Mouse (Mus musculus) forebrain, embryonic 13.5 days (tissue): ENCODE results near the gene Carns1. TPM values are rescaled to one million over a fixed set of nuclear protein-coding genes. Genes with fewer than 3 reads are reported as not detected.

Experiments
- ATAC-seq: fragments of 200-750 bp; cut with Nextera tagmentation; 2 replicates; pipeline ENCODE4 v1.8.0; 2017
- H3K27ac ChIP-seq: fragments of 300-500 bp; sonication (generic); 2 replicates; pipeline ENCODE4 v1.5.1; 2015; ENCODE audit warnings: inconsistent platforms, mild to moderate bottlenecking, moderate library complexity
- H3K27me3 ChIP-seq: fragments of 300-500 bp; sonication (generic); 2 replicates; pipeline ENCODE4 v1.6.1; 2015; ENCODE audit warnings: mild to moderate bottlenecking, inconsistent platforms
- H3K36me3 ChIP-seq: fragments of 300-500 bp; sonication (generic); 2 replicates; pipeline ENCODE4 v1.6.1; 2015; ENCODE audit warnings: mild to moderate bottlenecking, inconsistent platforms; ENCODE audit not compliant: poor library complexity, severe bottlenecking
- H3K4me1 ChIP-seq: fragments of 300-500 bp; sonication (generic); 2 replicates; pipeline ENCODE4 v1.6.1; 2015; ENCODE audit warnings: inconsistent platforms
- H3K4me2 ChIP-seq: fragments of 300-500 bp; sonication (generic); 2 replicates; pipeline ENCODE4 v1.6.1; 2015; ENCODE audit warnings: inconsistent platforms, mild to moderate bottlenecking, moderate library complexity
- H3K4me3 ChIP-seq: fragments of 300-500 bp; sonication (generic); 2 replicates; pipeline ENCODE4 v1.5.1; 2015; ENCODE audit warnings: mild to moderate bottlenecking, inconsistent platforms
- H3K9ac ChIP-seq: fragments of 300-500 bp; sonication (generic); 2 replicates; pipeline ENCODE4 v1.6.1; 2015; ENCODE audit warnings: mild to moderate bottlenecking, inconsistent platforms
- H3K9me3 ChIP-seq: fragments of 300-500 bp; sonication (generic); replicated peaks from 2 replicates; pipeline ENCODE4 v1.6.1; 2016; ENCODE audit warnings: inconsistent platforms
- WGBS: fragments of 180-500 bp; shearing (Covaris S2); methylation state at CpG from one replicate; pipeline ENCODE4 v1.1.7; 2015; 5-methylcytosine and 5-hydroxymethylcytosine counted together
- polyA plus RNA-seq: library from polyadenylated mRNA; unstranded; fragments of >200 nt; fragmentation: Nextera tagmentation; extraction: Ambion mirVana; gene quantifications from 2 replicates; pipeline ENCODE4 v1.2.1, GENCODE M21; 2015

Carns1 gene
- polyA plus RNA-seq, 1 experiment from 2014 or later: 2.4 TPM

DNA sequence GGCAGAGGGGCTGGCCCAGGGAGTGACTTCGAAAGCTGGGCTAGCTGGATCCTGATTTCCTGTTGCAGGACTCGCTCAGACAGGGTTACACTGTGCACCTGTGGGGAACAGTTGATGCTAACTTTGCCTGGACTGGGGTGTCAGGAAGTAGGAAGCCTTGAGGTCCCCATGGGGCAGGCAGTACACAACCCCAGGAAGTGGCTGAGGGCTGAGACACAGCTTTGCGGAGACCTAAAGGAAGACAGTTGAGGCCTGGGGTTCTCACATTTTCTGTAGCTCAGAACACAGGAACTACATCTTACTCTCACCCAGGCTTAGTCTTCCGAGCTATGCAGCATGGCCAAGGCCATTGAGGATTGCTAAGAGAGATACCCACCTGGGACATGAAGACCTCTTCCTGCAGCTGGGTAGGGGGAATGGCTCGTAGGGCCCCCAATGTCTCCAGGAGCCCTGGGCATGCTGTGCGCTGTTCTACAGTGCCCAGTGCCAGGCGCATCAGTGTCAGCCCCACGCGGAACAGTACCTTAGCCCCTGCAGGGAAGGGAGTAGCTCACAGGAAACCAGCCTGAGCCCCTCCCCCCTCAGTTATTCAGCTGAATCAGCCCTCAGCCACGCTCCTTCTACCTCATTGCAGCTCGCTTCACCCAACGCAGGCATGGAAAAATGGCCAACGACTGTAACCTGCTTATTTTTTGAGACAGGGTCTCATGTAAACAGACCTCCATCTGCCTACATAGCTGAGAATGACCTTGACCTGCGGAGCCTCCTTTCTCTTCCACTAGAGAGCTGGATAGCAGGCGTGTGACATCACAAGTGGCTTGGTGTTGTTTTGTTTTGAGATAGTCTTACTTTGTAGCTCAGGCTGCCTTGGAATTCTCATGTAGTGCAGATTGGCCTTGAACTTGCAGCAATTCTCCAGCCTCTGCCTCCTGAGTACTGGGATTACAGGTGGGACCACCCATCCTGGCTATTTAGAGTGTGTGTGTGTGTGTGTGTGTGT lies 10.0 kb upstream of the Carns1 start:
- Histone ChIP-seq H3K4me1 (peaks cover 7% of the 10 kb centered on the region), H3K4me3 (no peak overlapping the region), H3K4me2 (no peak overlapping the region), H3K27ac (no peak overlapping the region), H3K9me3 (no peaks in the 10 kb centered on the region), H3K9ac (0 out of 2 replicates have a peak overlapping the region, but pooled peaks have one; percentile 5), H3K27me3 (no peaks in the 10 kb centered on the region), H3K36me3 (no peaks in the 10 kb centered on the region)
- WGBS: 65% methylated on average over 15 of the region's 15 CpGs
- no peak for ATAC-seq

DNA sequence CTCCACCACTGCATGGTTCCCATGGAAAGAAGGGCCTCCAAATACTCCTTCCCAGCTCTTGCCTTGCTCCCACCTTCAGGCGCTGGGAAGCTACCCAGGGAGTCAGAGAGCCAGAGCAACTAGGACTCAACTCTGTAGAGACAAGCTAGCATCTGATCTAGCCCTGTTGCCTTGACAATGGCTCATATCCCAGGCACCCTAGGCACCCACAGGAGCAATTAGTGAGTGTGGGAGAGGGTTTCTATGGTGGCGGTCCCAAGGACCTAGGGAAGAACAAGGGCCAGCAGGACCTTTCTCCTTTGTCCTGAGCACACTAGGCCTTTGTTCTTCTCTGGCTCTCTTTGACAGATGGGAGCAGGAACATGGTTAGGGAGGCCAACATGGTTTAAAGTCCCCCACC lies 8.4 kb upstream of the Carns1 start:
- H3K9me3 ChIP-seq: no peaks in the 10 kb centered on the region
- H3K9ac ChIP-seq: no peak overlapping the region
- ATAC-seq: no peak
- H3K4me1 ChIP-seq: peaks cover 7% of the 10 kb centered on the region
- H3K27ac ChIP-seq: no peak overlapping the region
- no peak overlapping the region for H3K4me3 ChIP-seq
- 61% methylated on average over 2 of the region's 2 CpGs for WGBS
- H3K4me2 ChIP-seq: no peak overlapping the region
- no peaks in the 10 kb centered on the region for H3K27me3 ChIP-seq
- H3K36me3 ChIP-seq: no peaks in the 10 kb centered on the region

DNA sequence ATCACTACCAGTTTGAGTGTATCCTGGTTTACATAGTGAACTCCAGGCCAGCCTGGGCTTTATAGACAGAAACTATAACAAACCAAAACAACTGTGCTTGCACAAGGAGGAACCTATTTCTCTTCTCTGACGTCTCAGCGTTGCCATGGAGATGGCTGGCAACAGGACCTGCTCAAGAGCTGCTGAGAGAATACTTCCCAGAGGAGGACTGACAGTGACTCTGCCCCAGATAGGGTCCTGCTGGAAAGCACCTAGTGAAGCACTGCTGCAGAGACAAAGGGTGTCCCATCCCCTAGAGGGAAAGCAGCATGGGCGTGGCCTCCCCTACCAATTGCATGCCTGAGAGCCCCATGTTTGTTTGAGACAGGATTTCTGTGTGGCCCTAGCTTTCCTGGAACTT lies 6.6 kb upstream of the Carns1 start:
- no peak overlapping the region for H3K4me2 ChIP-seq
- no peak overlapping the region for H3K27ac ChIP-seq
- no peak for ATAC-seq
- H3K4me1 ChIP-seq: peaks cover 7% of the 10 kb centered on the region
- 0 out of 2 replicates have a peak overlapping the region, but pooled peaks have one; percentile 18 for H3K9ac ChIP-seq
- no peaks in the 10 kb centered on the region for H3K27me3 ChIP-seq
- no peaks in the 10 kb centered on the region for H3K9me3 ChIP-seq
- WGBS: 42% methylated on average over 3 of the region's 3 CpGs
- H3K36me3 ChIP-seq: no peaks in the 10 kb centered on the region
- no peak overlapping the region for H3K4me3 ChIP-seq

DNA sequence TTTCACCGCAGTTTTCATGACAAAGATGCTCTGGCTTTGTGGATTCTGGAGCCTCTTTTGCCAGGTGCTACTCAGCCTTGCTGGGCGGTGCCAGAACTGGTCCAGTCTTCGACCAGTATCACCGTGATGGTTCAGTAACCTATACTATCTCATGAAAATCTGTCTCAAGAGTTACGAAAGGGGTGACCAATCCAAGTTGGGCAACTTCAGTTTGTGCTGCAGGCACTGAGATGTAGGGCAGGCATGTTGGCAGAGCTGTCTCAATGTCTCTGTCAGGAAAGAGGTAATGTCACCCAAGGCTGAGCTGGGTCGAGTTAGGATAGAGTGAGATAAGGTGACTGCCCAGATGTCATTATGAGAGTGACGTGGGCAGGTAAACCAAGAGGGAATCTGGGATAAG lies 5.1 kb upstream of the Carns1 start:
- no peaks in the 10 kb centered on the region for H3K36me3 ChIP-seq
- ATAC-seq: no peak

DNA sequence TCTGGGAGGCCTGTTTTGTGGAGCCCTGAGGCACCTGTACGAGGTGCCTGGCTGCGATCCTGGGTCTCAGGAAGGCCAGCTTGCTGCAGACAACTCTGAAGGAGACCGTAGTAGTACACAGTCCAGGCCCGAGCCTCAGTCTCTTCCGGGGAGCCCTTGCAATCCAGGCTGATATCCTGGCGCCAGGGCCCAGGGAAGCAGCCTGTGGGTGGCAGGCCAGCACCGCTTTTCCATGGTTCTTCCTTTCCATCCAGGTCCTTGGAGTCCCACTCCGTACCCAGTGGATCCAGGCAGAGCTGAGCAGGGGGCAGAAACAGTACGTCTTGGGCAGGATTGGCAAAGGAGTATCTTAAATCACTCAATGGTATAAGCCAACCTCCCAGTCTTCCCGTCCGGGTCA lies 2.4 kb downstream of the Carns1 start:
- no peak overlapping the region for H3K27ac ChIP-seq
- H3K9me3 ChIP-seq: no peaks in the 10 kb centered on the region
- H3K4me2 ChIP-seq: no peak overlapping the region
- ATAC-seq: no peak
- H3K9ac ChIP-seq: peak overlapping the region; percentile 2; the same call in 1 of the 2 replicates
- WGBS: 56% methylated on average over 11 of the region's 11 CpGs
- H3K27me3 ChIP-seq: 0 out of 2 replicates have a peak, but pooled peaks cover 7% of the 10 kb centered on the region
- no peaks in the 10 kb centered on the region for H3K36me3 ChIP-seq
- H3K4me3 ChIP-seq: no peak overlapping the region
- H3K4me1 ChIP-seq: peaks cover 22% of the 10 kb centered on the region

More for the DNA sequence above, 5.1 kb upstream of the Carns1 start:
- 87% methylated on average over 7 of the region's 7 CpGs for WGBS
- H3K9ac ChIP-seq: no peak overlapping the region
- H3K4me2 ChIP-seq: no peak overlapping the region
- H3K4me3 ChIP-seq: no peak overlapping the region
- peaks cover 14% of the 10 kb centered on the region for H3K4me1 ChIP-seq
- H3K27me3 ChIP-seq: 0 out of 2 replicates have a peak, but pooled peaks cover 4% of the 10 kb centered on the region
- no peak overlapping the region for H3K27ac ChIP-seq
- no peaks in the 10 kb centered on the region for H3K9me3 ChIP-seq

DNA sequence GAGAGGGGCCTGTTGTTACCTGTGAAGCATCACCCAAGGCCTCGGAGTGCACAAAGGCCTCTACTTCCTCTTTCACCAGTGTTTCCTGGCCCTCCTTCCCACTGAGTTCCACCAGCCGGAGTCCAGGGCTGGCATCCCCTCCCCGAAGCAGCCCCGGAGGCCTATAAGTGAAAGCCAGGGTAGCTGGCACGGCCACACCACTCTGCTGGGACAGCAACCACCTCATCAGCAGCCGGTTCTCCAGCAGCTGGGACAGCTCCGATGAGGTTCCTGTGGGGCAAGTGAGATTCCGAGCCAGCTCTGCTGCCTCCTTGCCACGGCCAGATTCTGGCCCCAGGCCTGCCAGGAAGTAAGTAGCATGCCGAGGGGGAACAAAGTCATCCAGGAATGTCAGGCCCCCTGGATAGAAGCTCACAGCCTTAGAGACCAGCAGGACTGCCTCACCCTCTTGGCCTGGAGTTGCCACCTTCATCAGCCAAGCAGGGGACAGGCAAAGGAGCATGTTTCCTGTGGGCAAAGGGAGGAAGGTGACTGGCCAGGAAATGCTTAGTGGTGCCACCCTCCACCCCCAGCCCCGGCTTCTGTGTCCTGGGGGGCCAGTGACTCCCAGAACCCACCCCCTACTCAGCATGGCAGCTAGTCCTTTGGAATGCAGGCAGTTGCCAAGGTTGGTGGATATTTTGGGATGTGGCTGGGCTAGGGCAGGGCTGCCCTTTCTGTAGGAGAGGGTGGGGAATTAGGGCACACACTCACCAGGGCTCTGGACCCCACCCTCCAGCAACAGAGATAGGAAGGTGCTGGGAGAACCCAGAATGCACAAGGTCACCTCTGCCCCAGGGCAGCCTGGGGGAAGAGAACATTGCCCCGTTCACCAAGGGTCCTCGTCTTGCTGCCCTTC lies 3.6 kb downstream of the Carns1 start:
- H3K36me3 ChIP-seq: no peaks in the 10 kb centered on the region
- whole genome bisulfite sequencing: 75% methylated on average over 13 of the region's 13 CpGs
- no peak overlapping the region for H3K4me3 ChIP-seq
- H3K4me1 ChIP-seq: peaks cover 22% of the 10 kb centered on the region
- no peak for ATAC-seq
- no peaks in the 10 kb centered on the region for H3K9me3 ChIP-seq
- H3K27ac ChIP-seq: no peak overlapping the region
- no peak overlapping the region for H3K4me2 ChIP-seq
- H3K27me3 ChIP-seq: 0 out of 2 replicates have a peak, but pooled peaks cover 7% of the 10 kb centered on the region
- peak overlapping the region; percentile 31; the same call in 1 of the 2 replicates for H3K9ac ChIP-seq

DNA sequence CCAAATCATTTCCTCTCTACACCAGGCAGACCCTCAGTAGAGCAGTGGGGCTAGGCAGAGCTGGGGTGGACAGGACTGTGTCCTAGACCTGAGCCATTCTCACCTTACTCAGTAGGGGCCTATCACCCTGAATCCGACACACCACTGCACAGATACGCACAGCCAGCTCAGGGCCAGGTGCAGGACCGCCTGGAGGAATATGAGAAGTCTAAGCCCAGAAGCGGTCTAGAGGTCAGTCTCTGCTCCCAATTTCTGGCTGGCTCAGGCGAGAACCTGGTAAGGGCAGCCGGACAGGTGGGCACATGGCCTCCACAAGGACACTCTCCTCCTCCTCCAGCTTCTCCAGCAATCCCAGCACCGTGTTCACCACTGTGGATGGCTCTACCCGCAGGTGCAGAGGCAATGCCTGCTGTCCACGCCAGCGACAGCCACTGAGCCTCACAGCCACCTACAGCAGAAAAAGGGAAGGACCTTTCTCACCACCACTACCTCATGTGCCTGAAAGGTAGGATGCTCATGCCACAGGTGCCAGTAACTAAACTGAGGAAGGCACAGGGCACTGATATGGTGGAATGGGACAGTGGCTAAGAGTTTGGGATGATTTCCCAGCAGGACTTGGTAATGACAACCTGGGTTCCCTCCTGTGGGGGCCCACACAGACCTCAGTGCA lies 4.4 kb downstream of the Carns1 start:
- no peak overlapping the region for H3K27ac ChIP-seq
- no peaks in the 10 kb centered on the region for H3K36me3 ChIP-seq
- no peak overlapping the region for H3K4me3 ChIP-seq
- H3K9me3 ChIP-seq: no peaks in the 10 kb centered on the region
- no peak for ATAC-seq
- no peak overlapping the region for H3K4me2 ChIP-seq
- WGBS: 89% methylated on average over 10 of the region's 10 CpGs
- 0 out of 2 replicates have a peak overlapping the region, but pooled peaks have one; percentile 31 for H3K9ac ChIP-seq
- peaks cover 19% of the 10 kb centered on the region for H3K4me1 ChIP-seq
- 0 out of 2 replicates have a peak, but pooled peaks cover 4% of the 10 kb centered on the region for H3K27me3 ChIP-seq

DNA sequence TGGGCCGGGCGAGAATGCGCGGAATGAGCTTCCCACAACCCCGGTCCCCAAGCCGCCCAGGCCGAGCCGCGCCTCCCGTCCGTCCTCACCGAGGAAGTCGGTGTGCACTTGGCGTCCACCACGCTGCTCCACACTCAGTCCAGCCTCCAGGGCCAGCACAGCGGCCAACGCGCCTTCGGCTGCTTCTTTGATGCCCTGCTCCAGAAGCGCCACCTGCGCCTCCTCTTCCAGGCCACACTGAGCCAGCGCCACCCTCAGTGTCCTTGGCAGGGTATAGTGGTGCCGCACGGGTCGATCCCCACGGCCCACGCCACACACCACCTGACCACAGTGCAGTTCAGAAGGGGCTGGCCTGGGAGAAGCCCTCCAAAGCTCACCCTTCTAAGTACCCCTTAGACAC lies 5.5 kb downstream of the Carns1 start:
- H3K27me3 ChIP-seq: 0 out of 2 replicates have a peak, but pooled peaks cover 3% of the 10 kb centered on the region
- H3K4me2 ChIP-seq: peak overlapping the region; percentile 84
- H3K9ac ChIP-seq: peak overlapping the region; percentile 83
- H3K9me3 ChIP-seq: no peaks in the 10 kb centered on the region
- peak overlapping the region; percentile 88 for H3K27ac ChIP-seq
- H3K36me3 ChIP-seq: no peaks in the 10 kb centered on the region
- peak; percentile 42 for ATAC-seq
- H3K4me1 ChIP-seq: peaks cover 10% of the 10 kb centered on the region
- WGBS: 7% methylated on average over 26 of the region's 27 CpGs
- H3K4me3 ChIP-seq: peak overlapping the region; percentile 44

DNA sequence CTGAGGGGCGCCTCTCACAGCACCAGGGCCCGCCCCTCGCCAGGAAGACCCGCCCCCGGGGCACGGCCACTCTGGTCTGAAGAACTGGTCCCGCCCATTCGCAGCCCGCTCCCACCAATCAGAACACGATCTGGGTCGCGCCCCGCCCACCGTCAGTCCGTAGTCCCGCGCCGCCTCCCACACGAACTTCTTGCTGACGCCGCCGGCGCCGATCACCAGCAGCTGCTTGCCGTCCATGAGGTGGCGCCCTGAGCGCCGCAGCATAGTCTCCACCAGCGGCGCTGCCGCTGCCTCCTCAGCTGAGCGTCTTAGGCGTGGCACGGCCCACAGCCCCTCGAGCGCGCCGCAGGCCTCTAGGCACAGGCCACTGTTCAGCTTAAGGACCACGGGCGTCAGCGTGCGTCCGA lies 5.9 kb downstream of the Carns1 start:
- ATAC-seq: peak; percentile 97
- WGBS: under 1% methylated on average over 43 of the region's 43 CpGs
- no peaks in the 10 kb centered on the region for H3K36me3 ChIP-seq

DNA sequence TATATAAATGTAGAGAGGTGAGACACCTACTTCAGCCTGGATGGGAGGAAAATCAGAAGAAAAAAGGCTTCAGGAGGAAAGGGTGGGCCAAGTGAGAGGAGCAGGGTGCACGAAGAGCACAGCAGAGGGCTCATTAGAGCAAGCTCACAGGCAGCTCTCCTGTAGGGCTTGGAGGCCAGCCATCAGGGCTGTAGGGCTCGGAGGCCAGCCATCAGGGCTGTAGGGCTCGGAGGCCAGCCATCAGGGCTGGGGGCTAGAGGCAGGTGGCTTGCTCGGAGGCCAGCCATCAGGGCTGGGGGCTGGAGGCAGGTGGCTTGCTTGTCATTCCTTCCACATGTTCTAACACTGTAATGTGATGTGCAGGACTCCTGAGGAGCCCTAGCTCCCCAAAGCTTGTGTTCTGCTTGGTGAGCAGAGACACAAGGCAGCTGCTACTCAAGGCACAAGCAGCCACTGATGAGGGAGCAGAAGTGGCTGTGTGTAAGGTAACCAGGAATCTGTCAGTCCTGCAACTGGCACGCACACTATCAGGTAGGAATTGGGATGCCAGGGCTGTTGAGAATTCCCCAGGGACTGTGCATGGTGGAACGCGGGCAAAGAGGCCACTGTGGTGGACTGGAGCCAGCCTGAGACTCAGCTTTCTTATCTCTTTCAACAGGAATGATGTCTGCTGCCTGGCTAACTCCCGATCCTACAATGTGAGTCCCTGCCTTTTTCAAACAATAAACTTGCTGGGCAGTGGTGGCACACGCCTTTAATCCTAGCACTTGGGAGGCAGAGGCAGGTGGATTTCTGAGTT lies 8.4 kb downstream of the Carns1 start:
- no peak for ATAC-seq
- 0 out of 2 replicates have a peak overlapping the region, but pooled peaks have one; percentile 5 for H3K9ac ChIP-seq
- no peak overlapping the region for H3K4me2 ChIP-seq
- no peaks in the 10 kb centered on the region for H3K9me3 ChIP-seq
- H3K4me3 ChIP-seq: no peak overlapping the region
- H3K27ac ChIP-seq: no peak overlapping the region
- WGBS: 83% methylated on average over 9 of the region's 9 CpGs
- H3K4me1 ChIP-seq: peaks cover 23% of the 10 kb centered on the region
- peaks cover 1% of the 10 kb centered on the region; the same call in 1 of the 2 replicates for H3K36me3 ChIP-seq
- no peaks in the 10 kb centered on the region for H3K27me3 ChIP-seq

More for the DNA sequence above, 5.9 kb downstream of the Carns1 start:
- Histone ChIP-seq H3K9ac (peak overlapping the region; percentile 83), H3K4me2 (peak overlapping the region; percentile 84), H3K27ac (peak overlapping the region; percentile 88), H3K4me1 (peaks cover 10% of the 10 kb centered on the region), H3K27me3 (no peaks in the 10 kb centered on the region), H3K4me3 (peak overlapping the region; percentile 44), H3K9me3 (no peaks in the 10 kb centered on the region)

DNA sequence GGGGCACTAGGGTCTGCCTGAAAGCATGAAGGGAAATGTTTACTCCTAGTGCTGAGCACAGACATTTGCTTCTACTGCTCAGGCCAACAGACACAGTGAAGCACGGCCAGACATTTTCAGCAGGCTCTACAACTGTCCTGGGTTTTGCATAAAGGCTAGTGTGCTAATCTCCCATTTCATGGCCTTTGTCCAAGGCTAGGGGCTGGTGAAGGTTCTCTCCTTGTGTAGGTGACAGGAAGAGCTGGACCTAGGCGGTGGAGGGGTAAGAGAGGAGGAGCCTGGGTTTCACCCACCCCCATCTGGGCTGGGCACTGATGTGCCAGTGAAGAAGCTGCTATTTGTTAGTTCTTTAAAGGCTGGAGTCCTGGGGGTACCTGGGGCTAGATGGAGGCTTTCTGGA lies 10.6 kb downstream of the Carns1 start:
- Histone ChIP-seq H3K4me2 (no peak overlapping the region), H3K27ac (no peak overlapping the region), H3K36me3 (peaks cover 21% of the 10 kb centered on the region), H3K4me1 (peaks cover 16% of the 10 kb centered on the region), H3K27me3 (no peaks in the 10 kb centered on the region), H3K9ac (no peak overlapping the region), H3K4me3 (no peak overlapping the region), H3K9me3 (no peaks in the 10 kb centered on the region)
- WGBS: 81% methylated on average over 2 of the region's 2 CpGs
- no peak for ATAC-seq
